Mouse (Mus musculus) gonadal fat pad, adult 2 months (tissue): ENCODE data around the gene Slc7a11. TPM values are rescaled to one million over a fixed set of nuclear protein-coding genes. Genes with fewer than 3 reads are reported as not detected.

Experiments used
- DNase-seq: peaks from one replicate; pipeline ENCODE4 v3.0.0-alpha.2; 2012; ENCODE audit warnings: low read depth
- polyA plus RNA-seq: library from polyadenylated mRNA; depleted of rRNA; stranded (reverse); fragments of >200 nt; gene quantifications from 2 replicates; pipeline ENCODE4 v1.2.3, GENCODE M21; 2012

Slc7a11 gene
- polyA plus RNA-seq, 1 experiment = 10.4 TPM

- no peak for DNase-seq
Measured at GRCm38 (mm10) chr3:50307339-50308327, 135.8 kb downstream of the Slc7a11 start.

GRCm38 (mm10) chr3:50306334-50306733, 137.1 kb downstream of the Slc7a11 start:
- peak; percentile 50 for DNase-seq

- DNase-seq = no peak
Measured at GRCm38 (mm10) chr3:50304137-50304536, 139.3 kb downstream of the Slc7a11 start.

GRCm38 (mm10) chr3:50302648-50303047, 140.8 kb downstream of the Slc7a11 start:
- DNase-seq = no peak

- DNase-seq = peak; percentile 36
Measured at GRCm38 (mm10) chr3:50300952-50301303, 142.5 kb downstream of the Slc7a11 start.

- peak; percentile 54 for DNase-seq
Measured at GRCm38 (mm10) chr3:50300002-50300951, 143.1 kb downstream of the Slc7a11 start.

- DNase-seq = no peak
Measured at GRCm38 (mm10) chr3:50298366-50298991, 144.9 kb downstream of the Slc7a11 start.

GRCm38 (mm10) chr3:50296956-50297355, 146.5 kb downstream of the Slc7a11 start:
- no peak for DNase-seq

- DNase-seq = no peak
Measured at GRCm38 (mm10) chr3:50275023-50275422, 168.4 kb downstream of the Slc7a11 start.

- DNase-seq = no peak
Measured at GRCm38 (mm10) chr3:50272222-50272621, 171.2 kb downstream of the Slc7a11 start.

GRCm38 (mm10) chr3:50269680-50270079, 173.7 kb downstream of the Slc7a11 start:
- no peak for DNase-seq

GRCm38 (mm10) chr3:50262547-50263087, 180.8 kb downstream of the Slc7a11 start:
- DNase-seq = no peak

GRCm38 (mm10) chr3:50262066-50262465, 181.3 kb downstream of the Slc7a11 start:
- peak; percentile 84 for DNase-seq

GRCm38 (mm10) chr3:50260667-50261066, 182.7 kb downstream of the Slc7a11 start:
- DNase-seq = no peak

GRCm38 (mm10) chr3:50258852-50259251, 184.6 kb downstream of the Slc7a11 start:
- no peak for DNase-seq

- DNase-seq = no peak
Measured at GRCm38 (mm10) chr3:50249598-50250300, 193.7 kb downstream of the Slc7a11 start.

- no peak for DNase-seq
Measured at GRCm38 (mm10) chr3:50235990-50236389, 207.4 kb downstream of the Slc7a11 start.

GRCm38 (mm10) chr3:50233144-50233543, 210.3 kb downstream of the Slc7a11 start:
- DNase-seq = no peak

GRCm38 (mm10) chr3:50224390-50225114, 218.9 kb downstream of the Slc7a11 start:
- DNase-seq = no peak

GRCm38 (mm10) chr3:50220454-50220853, 223.0 kb downstream of the Slc7a11 start:
- no peak for DNase-seq
